Mouse (Mus musculus) lung, postnatal 0 days (tissue): ENCODE results near the gene Lrrn4cl. TPM values are rescaled to one million over a fixed set of nuclear protein-coding genes. Genes with fewer than 3 reads are reported as not detected.

ENCODE experiments used
- ATAC-seq: fragments of 200-750 bp; cut with Nextera tagmentation; 2 replicates; pipeline ENCODE4 v1.8.0; 2017; ENCODE audit warnings: moderate library complexity
- DNase-seq: peaks from one replicate; pipeline ENCODE4 v3.0.0-alpha.2; 2016; ENCODE audit warnings: low spot score
- H3K27ac ChIP-seq: fragments of 300-500 bp; sonication (generic); 2 replicates; pipeline ENCODE4 v1.5.1; 2014; ENCODE audit warnings: antibody characterized with exemption, mild to moderate bottlenecking, low read length, mixed read lengths
- H3K27me3 ChIP-seq: fragments of 300-500 bp; sonication (generic); replicated peaks from 2 replicates; pipeline ENCODE4 v1.6.1; 2014; ENCODE audit warnings: low read length, mixed read lengths; ENCODE audit not compliant: insufficient read depth
- H3K36me3 ChIP-seq: fragments of 300-500 bp; sonication (generic); 2 replicates; pipeline ENCODE4 v1.6.1; 2014; ENCODE audit warnings: low read length, mixed read lengths; ENCODE audit not compliant: insufficient read depth
- H3K4me1 ChIP-seq: fragments of 300-500 bp; sonication (generic); 2 replicates; pipeline ENCODE4 v1.6.1; 2014; ENCODE audit warnings: antibody characterized with exemption, low read depth, low read length, mixed read lengths; ENCODE audit not compliant: insufficient read depth
- H3K4me2 ChIP-seq: fragments of 300-500 bp; sonication (generic); replicated peaks from 2 replicates; pipeline ENCODE4 v1.6.1; 2014; ENCODE audit warnings: low read depth, mild to moderate bottlenecking, low read length, moderate library complexity, mixed read lengths
- H3K4me3 ChIP-seq: fragments of 300-500 bp; sonication (generic); 2 replicates; pipeline ENCODE4 v1.5.1; 2014; ENCODE audit warnings: low read depth, low read length
- H3K9ac ChIP-seq: fragments of 300-500 bp; sonication (generic); replicated peaks from 2 replicates; pipeline ENCODE4 v1.6.1; 2014; ENCODE audit warnings: low read depth, mild to moderate bottlenecking
- H3K9me3 ChIP-seq: fragments of 300-500 bp; sonication (generic); 2 replicates; pipeline ENCODE4 v1.6.1; 2016; ENCODE audit warnings: low read length, mixed read lengths
- CTCF ChIP-seq: IDR thresholded peaks from 2 replicates; pipeline ENCODE4 v1.5.1; 2016; ENCODE audit warnings: antibody characterized with exemption, mild to moderate bottlenecking
- EP300 ChIP-seq: IDR thresholded peaks from 2 replicates; pipeline ENCODE4 v1.6.1; 2016; ENCODE audit warnings: antibody characterized with exemption, mild to moderate bottlenecking, control low read depth
- WGBS: fragments of 180-500 bp; shearing (Covaris S2); extraction: QIAGEN DNeasy Blood & Tissue Kit; methylation state at CpG from one replicate; pipeline ENCODE4 v1.1.7; 2014; 5-methylcytosine and 5-hydroxymethylcytosine counted together
- polyA plus RNA-seq: library from polyadenylated mRNA; unstranded; fragments of >200 nt; fragmentation: Nextera tagmentation; extraction: Ambion mirVana; gene quantifications from 2 replicates; pipeline ENCODE4 v1.2.1, GENCODE M21; 2015

The Lrrn4cl gene
- polyA plus RNA-seq, 1 experiment from 2014 or later, result 1.9 TPM

GRCm38 (mm10) chr19:8842961-8843360, 7.6 kb upstream of the Lrrn4cl start:
- H3K9ac ChIP-seq, result no peak overlapping the region
- DNase-seq, result peak; percentile 37
- TF ChIP-seq EP300 (no peak), CTCF (no peak)
- no peak for ATAC-seq
- 77% methylated on average over 6 of the region's 6 CpGs for WGBS
- no peak overlapping the region for H3K27ac ChIP-seq
- H3K4me2 ChIP-seq, result no peak overlapping the region
- H3K4me3 ChIP-seq, result no peak overlapping the region
- H3K36me3 ChIP-seq, result peaks cover 16% of the 10 kb centered on the region; the same call in 1 of the 2 replicates
- no peaks in the 10 kb centered on the region for H3K27me3 ChIP-seq
- peaks cover 10% of the 10 kb centered on the region; the same call in 1 of the 2 replicates for H3K4me1 ChIP-seq
- H3K9me3 ChIP-seq, result no peaks in the 10 kb centered on the region

GRCm38 (mm10) chr19:8844371-8845129, 6.0 kb upstream of the Lrrn4cl start:
- no peaks in the 10 kb centered on the region for H3K27me3 ChIP-seq
- H3K27ac ChIP-seq, result peak overlapping the region; percentile 49
- 45% methylated on average over 5 of the region's 5 CpGs for WGBS
- TF ChIP-seq CTCF (peak; percentile 81), EP300 (no peak)
- H3K36me3 ChIP-seq, result peaks cover 16% of the 10 kb centered on the region; the same call in 1 of the 2 replicates
- peaks cover 6% of the 10 kb centered on the region; the same call in 1 of the 2 replicates for H3K4me1 ChIP-seq
- H3K9me3 ChIP-seq, result no peaks in the 10 kb centered on the region
- peak; percentile 45 for ATAC-seq
- H3K4me2 ChIP-seq, result no peak overlapping the region
- DNase-seq, result peak; percentile 89
- peak overlapping the region; percentile 12; the same call in 1 of the 2 replicates for H3K9ac ChIP-seq
- H3K4me3 ChIP-seq, result no peak overlapping the region

- Histone ChIP-seq H3K4me3 (no peak overlapping the region), H3K36me3 (peaks cover 16% of the 10 kb centered on the region; the same call in 1 of the 2 replicates), H3K27ac (no peak overlapping the region), H3K4me1 (no peaks in the 10 kb centered on the region), H3K4me2 (no peak overlapping the region), H3K9ac (no peak overlapping the region), H3K27me3 (no peaks in the 10 kb centered on the region), H3K9me3 (no peaks in the 10 kb centered on the region)
- TF ChIP-seq CTCF (no peak), EP300 (no peak)
- ATAC-seq (no peak), DNase-seq (no peak)
- 69% methylated on average over 5 of the region's 5 CpGs for WGBS
Observed at GRCm38 (mm10) chr19:8848356-8848755, 2.2 kb upstream of the Lrrn4cl start.

- WGBS, result 32% methylated on average over 7 of the region's 7 CpGs
- H3K27ac ChIP-seq, result no peak overlapping the region
- ATAC-seq, result peak; percentile 52
- no peaks in the 10 kb centered on the region for H3K27me3 ChIP-seq
- H3K36me3 ChIP-seq, result peaks cover 10% of the 10 kb centered on the region; the same call in 1 of the 2 replicates
- TF ChIP-seq CTCF (peak; percentile 49), EP300 (no peak)
- no peaks in the 10 kb centered on the region for H3K9me3 ChIP-seq
- peak; percentile 36 for DNase-seq
- no peak overlapping the region for H3K9ac ChIP-seq
- H3K4me3 ChIP-seq, result no peak overlapping the region
- H3K4me1 ChIP-seq, result no peaks in the 10 kb centered on the region
- 0 out of 2 replicates have a peak overlapping the region, but pooled peaks have one; percentile 1 for H3K4me2 ChIP-seq
Observed at GRCm38 (mm10) chr19:8851639-8852038, 1.1 kb downstream of the Lrrn4cl start.

- H3K27me3 ChIP-seq, result no peaks in the 10 kb centered on the region
- no peak overlapping the region for H3K4me3 ChIP-seq
- H3K4me1 ChIP-seq, result no peaks in the 10 kb centered on the region
- DNase-seq, result no peak
- 0 out of 2 replicates have a peak overlapping the region, but pooled peaks have one; percentile 1 for H3K4me2 ChIP-seq
- no peak overlapping the region for H3K27ac ChIP-seq
- no peak overlapping the region for H3K9ac ChIP-seq
- H3K36me3 ChIP-seq, result peaks cover 3% of the 10 kb centered on the region; the same call in 1 of the 2 replicates
- 0 out of 2 replicates have a peak, but pooled peaks have one; percentile 11 for ATAC-seq
- TF ChIP-seq CTCF (no peak), EP300 (no peak)
- 47% methylated on average over 10 of the region's 10 CpGs for WGBS
- H3K9me3 ChIP-seq, result no peaks in the 10 kb centered on the region
Observed at GRCm38 (mm10) chr19:8852236-8852928, 1.8 kb downstream of the Lrrn4cl start.

- 86% methylated on average over 3 of the region's 3 CpGs for WGBS
- no peaks in the 10 kb centered on the region for H3K27me3 ChIP-seq
- no peaks in the 10 kb centered on the region for H3K4me1 ChIP-seq
- H3K27ac ChIP-seq, result no peak overlapping the region
- H3K9me3 ChIP-seq, result no peaks in the 10 kb centered on the region
- no peak for ATAC-seq
- no peak overlapping the region for H3K4me2 ChIP-seq
- DNase-seq, result no peak
- H3K9ac ChIP-seq, result no peak overlapping the region
- no peak for TF ChIP-seq EP300
- H3K4me3 ChIP-seq, result no peak overlapping the region
- no peaks in the 10 kb centered on the region for H3K36me3 ChIP-seq
Observed at GRCm38 (mm10) chr19:8853117-8853516, 2.5 kb downstream of the Lrrn4cl start.
